ENCODE assay signal across 28 mouse cellular contexts in the genomic region with DNA sequence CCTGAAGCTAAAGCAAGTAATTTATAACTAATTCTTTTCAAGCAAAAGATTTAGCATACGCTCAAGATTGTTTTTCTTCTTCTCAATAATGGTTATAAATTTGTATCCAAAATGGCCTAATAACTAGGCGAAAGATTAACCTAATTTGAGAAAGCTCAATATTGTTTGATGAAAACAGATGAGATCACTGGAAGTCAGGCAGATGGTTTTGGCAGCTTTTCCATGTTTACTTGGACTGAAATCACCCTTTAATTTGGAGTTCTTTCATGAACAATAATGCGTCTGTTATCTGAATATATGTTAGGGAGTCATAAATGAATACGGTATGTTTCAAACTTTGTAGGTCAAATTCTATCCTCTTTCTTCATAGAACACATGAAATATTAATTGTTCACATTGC. TPM values are rescaled to one million over a fixed set of nuclear protein-coding genes. Genes with fewer than 3 reads are reported as not detected.
"Had no signal": no experiment of that assay in that cellular context is flagged by ENCODE, and none has a peak within 500 bp of the region (broad histone marks: within the 10 kb centered on the region; RNA-seq: fewer than 3 reads in every experiment).

No protein-coding gene starts in this region.

- H3K9ac ChIP-seq: heart, embryonic 13.5 days; heart, embryonic 15.5 days; hindbrain, embryonic 13.5 days; hindbrain, embryonic 15.5 days; kidney, embryonic 15.5 days; limb, embryonic 12.5 days; liver, embryonic 13.5 days; liver, embryonic 15.5 days; liver, postnatal 0 days had no signal

- H3K4me3 ChIP-seq: heart, adult 2 months; heart, embryonic 13.5 days; heart, embryonic 15.5 days; hindbrain, embryonic 13.5 days; hindbrain, embryonic 15.5 days; kidney, embryonic 15.5 days; left cerebral cortex, adult 2 months; limb, embryonic 10.5 days; limb, embryonic 12.5 days; liver, embryonic 13.5 days; liver, embryonic 15.5 days had no signal

- H3K27ac ChIP-seq: heart, adult 2 months; heart, embryonic 13.5 days; heart, embryonic 15.5 days; hindbrain, embryonic 13.5 days; hindbrain, embryonic 15.5 days; hindbrain, postnatal 0 days; kidney, embryonic 15.5 days; kidney, postnatal 0 days; left cerebral cortex, adult 2 months; limb, embryonic 10.5 days; limb, embryonic 12.5 days; liver, embryonic 13.5 days; liver, embryonic 15.5 days had no signal

- H3K27me3 ChIP-seq: heart, embryonic 13.5 days; heart, embryonic 15.5 days; hindbrain, embryonic 13.5 days; hindbrain, embryonic 15.5 days; kidney, embryonic 15.5 days; liver, embryonic 13.5 days; liver, embryonic 15.5 days had no signal

- H3K4me1 ChIP-seq: hindbrain, embryonic 13.5 days; hindbrain, embryonic 15.5 days; kidney, embryonic 15.5 days; limb, embryonic 12.5 days; liver, embryonic 13.5 days; liver, embryonic 15.5 days had no signal

- H3K36me3 ChIP-seq: heart, embryonic 15.5 days; hindbrain, embryonic 13.5 days; hindbrain, embryonic 15.5 days; kidney, embryonic 15.5 days; limb, embryonic 10.5 days; liver, embryonic 13.5 days; liver, embryonic 15.5 days had no signal

- H3K9me3 ChIP-seq: heart, embryonic 15.5 days; hindbrain, embryonic 13.5 days; hindbrain, embryonic 15.5 days; kidney, embryonic 15.5 days; limb, embryonic 10.5 days; limb, embryonic 12.5 days; liver, embryonic 13.5 days; liver, embryonic 15.5 days had no signal

- DNase-seq: gastrocnemius, postnatal 14 days; gastrocnemius, postnatal 36 days; heart, adult 11 months; heart, adult 2 months; heart, postnatal 14 days; heart, postnatal 36 days; kidney, adult 11 months; kidney, adult 2 months; kidney, adult 9 months; kidney, postnatal 14 days; kidney, postnatal 36 days; liver, embryonic 13.5 days; liver, postnatal 0 days had no signal

- H3K4me2 ChIP-seq: heart, embryonic 11.5 days; heart, embryonic 13.5 days; heart, embryonic 15.5 days; hindbrain, embryonic 13.5 days; hindbrain, embryonic 15.5 days; kidney, embryonic 15.5 days; limb, embryonic 12.5 days; liver, embryonic 11.5 days; liver, embryonic 13.5 days; liver, embryonic 15.5 days had no signal

- ATAC-seq: hindbrain, postnatal 0 days; intestine, embryonic 16.5 days; liver, postnatal 0 days had no signal

RNA-seq across cellular contexts. Expression of a gene that starts 41.6 kb away (rescaled TPM):
- total RNA-seq: hematopoietic stem cell, adult 5-6 weeks had no signal
